ENCODE assay signal across 7 mouse cellular contexts in genomic region chr19:46528529-46529213, GRCm38 (mm10). TPM values are rescaled to one million over a fixed set of nuclear protein-coding genes. Genes with fewer than 3 reads are reported as not detected.
A peak's percentile ranks its signal among the peaks of the same experiment; 100 is the strongest.
DNase-seq lines count a peak whose midpoint lies in the region; TF ChIP-seq lines count a peak whose summit lies in the region.

No protein-coding gene starts in this region.

- TF ChIP-seq POLR2A in bone marrow macrophage, adult 2 months (IDR thresholded peaks at IDR 0.05; ENCODE audit: borderline replicate concordance, low read depth, low read length): no peak
- TF ChIP-seq POLR2A in embryonic fibroblast, embryonic 13.5 days (IDR thresholded peaks at IDR 0.05; ENCODE audit: low read depth, low read length): peak; percentile 27; the same call in 1 of the 2 replicates
- TF ChIP-seq POLR2A in small intestine, adult 2 months (IDR thresholded peaks at IDR 0.05; ENCODE audit: low read depth, low read length): no peak

- H3K4me1 ChIP-seq in bone marrow macrophage, adult 2 months (ENCODE audit: control insufficient read depth, insufficient read depth, low read length): peaks cover 48% of the 10 kb centered on the region
- H3K4me1 ChIP-seq in embryonic fibroblast, embryonic 13.5 days (ENCODE audit: control insufficient read depth, insufficient read depth, low read length): peaks cover 26% of the 10 kb centered on the region
- H3K4me1 ChIP-seq in megakaryocyte, embryonic 14.5 days: peaks cover 92% of the 10 kb centered on the region
- peaks cover 37% of the 10 kb centered on the region for H3K4me1 ChIP-seq in small intestine, adult 2 months (ENCODE audit: control insufficient read depth, insufficient read depth, insufficient read length, low read length)

- no peaks in the 10 kb centered on the region for H3K27me3 ChIP-seq in megakaryocyte, embryonic 14.5 days (replicated peaks)
- H3K27me3 ChIP-seq in small intestine, adult 2 months (ENCODE audit: control insufficient read depth, insufficient read depth, low read length): no peaks in the 10 kb centered on the region

- DNase-seq in ES-CJ7 (ENCODE audit: low read depth, low spot score): peak; percentile 54
- peak; percentile 51 for DNase-seq in heart, postnatal 25 days (ENCODE audit: low spot score)
- peak; percentile 94 to 95 for DNase-seq in kidney, postnatal 36 days

- WGBS in small intestine, adult 2 months: 7% methylated on average over 20 of the region's 20 CpGs

- no peaks in the 10 kb centered on the region for H3K9me3 ChIP-seq in megakaryocyte, embryonic 14.5 days

- peak overlapping the region; percentile 26 for H3K27ac ChIP-seq in bone marrow macrophage, adult 2 months (ENCODE audit: insufficient read depth, low read depth, low read length)
- no peak overlapping the region; the same call in 1 of the 2 replicates for H3K27ac ChIP-seq in embryonic fibroblast, embryonic 13.5 days (ENCODE audit: insufficient read depth, low read length)
- no peak overlapping the region for H3K27ac ChIP-seq in small intestine, adult 2 months (ENCODE audit: insufficient read depth, low read depth, low read length)

- TF ChIP-seq CTCF in bone marrow macrophage, adult 2 months (IDR thresholded peaks at IDR 0.05; ENCODE audit: low read depth, low read length): no peak
- no peak for TF ChIP-seq CTCF in embryonic fibroblast, embryonic 13.5 days (IDR thresholded peaks at IDR 0.05; ENCODE audit: borderline replicate concordance, insufficient read depth, low read length)
- no peak for TF ChIP-seq CTCF in small intestine, adult 2 months (IDR thresholded peaks at IDR 0.05; ENCODE audit: extremely low read depth, insufficient read length, insufficient replicate concordance, low read depth, low read length)

- H3K4me3 ChIP-seq in bone marrow macrophage, adult 2 months (ENCODE audit: insufficient read depth, low read length): peak overlapping the region; percentile 56
- no peak overlapping the region for H3K4me3 ChIP-seq in embryonic fibroblast, embryonic 13.5 days (ENCODE audit: insufficient read depth, low read length)
- peak overlapping the region; percentile 87 for H3K4me3 ChIP-seq in megakaryocyte, embryonic 14.5 days (replicated peaks)
- H3K4me3 ChIP-seq in small intestine, adult 2 months (ENCODE audit: low read depth, low read length): peak overlapping the region; percentile 19

- intact Hi-C loops in heart, postnatal 25 days (cut with DNase I): no loop called here

- H3K36me3 ChIP-seq in megakaryocyte, embryonic 14.5 days (replicated peaks; ENCODE audit: low read length): peaks cover 4% of the 10 kb centered on the region
- H3K36me3 ChIP-seq in small intestine, adult 2 months (ENCODE audit: control insufficient read depth, insufficient read depth, low read length): no peaks in the 10 kb centered on the region

RNA-seq across cellular contexts. Expression of gene Trim8, which starts 27.2 kb away (rescaled TPM):
- 66.3 and 69.0 TPM in 2 replicates for polyA plus RNA-seq in bone marrow macrophage, adult 2 months (2012; ENCODE audit: insufficient read depth, insufficient read length, missing spikeins)
- 22.1 and 25.9 TPM in 2 replicates for polyA plus RNA-seq in embryonic fibroblast, embryonic 13.5 days (2011; ENCODE audit: insufficient read length, low read depth, missing spikeins)
- total RNA-seq in heart, postnatal 25 days (2021): 10 to 100 TPM; 37.3 to 40.6 TPM
- 207 and 435 TPM in 2 replicates for polyA plus RNA-seq in megakaryocyte, embryonic 14.5 days (2012; ENCODE audit: insufficient read depth, low replicate concordance)
- 42.3 and 54.8 TPM in 2 replicates for polyA plus RNA-seq in small intestine, adult 2 months (2012; rRNA removed)

RNA-seq across cellular contexts. Expression of gene Arl3, which starts 44.3 kb away (rescaled TPM):
- 36.7 and 36.9 TPM in 2 replicates for polyA plus RNA-seq in bone marrow macrophage, adult 2 months (2012; ENCODE audit: insufficient read depth, insufficient read length, missing spikeins)
- 83.5 and 94.6 TPM in 2 replicates for polyA plus RNA-seq in embryonic fibroblast, embryonic 13.5 days (2011; ENCODE audit: insufficient read length, low read depth, missing spikeins)
- 10 to 100 TPM; 33.2 to 37.0 TPM for total RNA-seq in heart, postnatal 25 days (2021)
- polyA plus RNA-seq in megakaryocyte, embryonic 14.5 days (2012; ENCODE audit: insufficient read depth, low replicate concordance): 5.8 and 22.9 TPM in 2 replicates
- 1.3 and 2.1 TPM in 2 replicates for polyA plus RNA-seq in small intestine, adult 2 months (2012; rRNA removed)

RNA-seq across cellular contexts. Expression of gene Sfxn2, which starts 44.5 kb away (rescaled TPM):
- polyA plus RNA-seq in bone marrow macrophage, adult 2 months (2012; ENCODE audit: insufficient read depth, insufficient read length, missing spikeins): 12.3 and 14.7 TPM in 2 replicates
- 7.6 and 8.6 TPM in 2 replicates for polyA plus RNA-seq in embryonic fibroblast, embryonic 13.5 days (2011; ENCODE audit: insufficient read length, low read depth, missing spikeins)
- total RNA-seq in heart, postnatal 25 days (2021): 1 to 10 TPM; 3.1 to 4.2 TPM
- polyA plus RNA-seq in megakaryocyte, embryonic 14.5 days (2012; ENCODE audit: insufficient read depth, low replicate concordance): 0.38 TPM in 1 of 2 replicates, not detected in the other
- 1.3 and 1.6 TPM in 2 replicates for polyA plus RNA-seq in small intestine, adult 2 months (2012; rRNA removed)
